Comparison of ENCODE assay signal across 8 mouse cellular contexts in genomic region chr7:120635362-120635781, GRCm38 (mm10). TPM values are rescaled to one million over a fixed set of nuclear protein-coding genes. Genes with fewer than 3 reads are reported as not detected.
DNase-seq lines count a peak whose midpoint lies in the region; ATAC-seq and TF ChIP-seq lines count a peak whose summit lies in the region.

No protein-coding gene starts in this region.

- H3K4me1 ChIP-seq in lung, adult 2 months (ENCODE audit: control insufficient read depth, insufficient read depth, low read length): peaks cover 8% of the 10 kb centered on the region
- peaks cover 20% of the 10 kb centered on the region for H3K4me1 ChIP-seq in embryonic facial prominence, embryonic 15.5 days
- peaks cover 18% of the 10 kb centered on the region for H3K4me1 ChIP-seq in limb, embryonic 12.5 days (replicated peaks)

- no peak for DNase-seq in lung, adult 2 months
- DNase-seq in lung, postnatal 10 days: no peak
- no peak for DNase-seq in cerebellum, postnatal 25 days
- no peak for DNase-seq in thymus, postnatal 36 days
- DNase-seq in layer of hippocampus, adult 8-10 months (ENCODE audit: low spot score in 2 of 2): no peak

- no peaks in the 10 kb centered on the region for H3K9me3 ChIP-seq in embryonic facial prominence, embryonic 15.5 days (replicated peaks)
- H3K9me3 ChIP-seq in limb, embryonic 12.5 days: no peaks in the 10 kb centered on the region

- H3K27ac ChIP-seq in embryonic facial prominence, embryonic 15.5 days (replicated peaks): peak overlapping the region; percentile 94
- H3K27ac ChIP-seq in limb, embryonic 12.5 days: peak overlapping the region; percentile 95

- ATAC-seq in embryonic facial prominence, embryonic 15.5 days (ENCODE audit: insufficient number of reproducible peaks, low FRiP score, low TSS enrichment, low read depth): peak; percentile 65; the same call in 1 of the 2 replicates
- ATAC-seq in limb, embryonic 12.5 days (ENCODE audit: insufficient number of reproducible peaks, insufficient read depth, low FRiP score, low TSS enrichment, low read depth): no peak; the same call in 1 of the 2 replicates
- peak; percentile 36; the same call in 1 of the 2 replicates for ATAC-seq in neutrophil, adult 5-6 weeks (ENCODE audit: extremely low read depth, insufficient number of reproducible peaks, low FRiP score, poor library complexity, severe bottlenecking)

- H3K36me3 ChIP-seq in embryonic facial prominence, embryonic 15.5 days: peaks cover 21% of the 10 kb centered on the region
- peaks cover 29% of the 10 kb centered on the region for H3K36me3 ChIP-seq in limb, embryonic 12.5 days

- H3K4me2 ChIP-seq in embryonic facial prominence, embryonic 15.5 days (replicated peaks): peak overlapping the region; percentile 75
- H3K4me2 ChIP-seq in limb, embryonic 12.5 days: peak overlapping the region; percentile 90

- no peaks in the 10 kb centered on the region for H3K27me3 ChIP-seq in embryonic facial prominence, embryonic 15.5 days
- H3K27me3 ChIP-seq in limb, embryonic 12.5 days: no peaks in the 10 kb centered on the region

- no peak for TF ChIP-seq POLR2A in lung, adult 2 months (IDR thresholded peaks at IDR 0.05; ENCODE audit: borderline replicate concordance, extremely low read depth, low read depth, low read length)

- no peak for TF ChIP-seq CTCF in lung, adult 2 months (IDR thresholded peaks at IDR 0.05; ENCODE audit: insufficient read depth, low read length)

- peak overlapping the region; percentile 87 for H3K9ac ChIP-seq in embryonic facial prominence, embryonic 15.5 days
- peak overlapping the region; percentile 88 for H3K9ac ChIP-seq in limb, embryonic 12.5 days (replicated peaks)

- peak overlapping the region; percentile 81 for H3K4me3 ChIP-seq in lung, adult 2 months (replicated peaks; ENCODE audit: extremely low read depth, low read depth, low read length)
- peak overlapping the region; percentile 94 for H3K4me3 ChIP-seq in embryonic facial prominence, embryonic 15.5 days (replicated peaks)
- H3K4me3 ChIP-seq in limb, embryonic 12.5 days (replicated peaks): peak overlapping the region; percentile 73

- WGBS in lung, adult 2 months: under 1% methylated on average over 32 of the region's 32 CpGs
- under 1% methylated on average over 32 of the region's 32 CpGs for WGBS in embryonic facial prominence, embryonic 15.5 days
- under 1% methylated on average over 32 of the region's 32 CpGs for WGBS in limb, embryonic 12.5 days

RNA-seq across cellular contexts. Expression of gene Uqcrc2, which starts 0.4 kb away (rescaled TPM):
- polyA plus RNA-seq in lung, adult 2 months (2012; rRNA removed): 28.5 and 53.0 TPM in 2 replicates
- 170 TPM in 2 replicates for polyA plus RNA-seq in embryonic facial prominence, embryonic 15.5 days (2015; fragmentation: Nextera tagmentation; extraction: Ambion mirVana)
- 181 and 186 TPM in 2 replicates for polyA plus RNA-seq in limb, embryonic 12.5 days (2016; fragmentation: Nextera tagmentation; extraction: Ambion mirVana)
- total RNA-seq in neutrophil, adult 5-6 weeks (2017): 57.0 and 57.1 TPM in 2 replicates
- 100 to 1,000 TPM; 237 to 257 (median 241) TPM for total RNA-seq in layer of hippocampus, adult 8-10 months (2022)

RNA-seq across cellular contexts. Expression of gene Pdzd9, which starts 34.8 kb away (rescaled TPM):
- not detected in 2 replicates for polyA plus RNA-seq in lung, adult 2 months (2012; rRNA removed)
- polyA plus RNA-seq in embryonic facial prominence, embryonic 15.5 days (2015; fragmentation: Nextera tagmentation; extraction: Ambion mirVana): 0.24 and 0.28 TPM in 2 replicates
- 0.37 and 0.49 TPM in 2 replicates for polyA plus RNA-seq in limb, embryonic 12.5 days (2016; fragmentation: Nextera tagmentation; extraction: Ambion mirVana)
- total RNA-seq in neutrophil, adult 5-6 weeks (2017): not detected in 2 replicates
- under 1 TPM in 1 of 4 experiments, not detected in 3; 0.31 TPM for total RNA-seq in layer of hippocampus, adult 8-10 months (2022)

RNA-seq across cellular contexts. Expression of gene Mosmo, which starts 42.0 kb away (rescaled TPM):
- polyA plus RNA-seq in lung, adult 2 months (2012; rRNA removed): 17.9 and 21.4 TPM in 2 replicates
- 11.6 and 12.1 TPM in 2 replicates for polyA plus RNA-seq in embryonic facial prominence, embryonic 15.5 days (2015; fragmentation: Nextera tagmentation; extraction: Ambion mirVana)
- 15.9 and 18.2 TPM in 2 replicates for polyA plus RNA-seq in limb, embryonic 12.5 days (2016; fragmentation: Nextera tagmentation; extraction: Ambion mirVana)
- 21.5 and 22.7 TPM in 2 replicates for total RNA-seq in neutrophil, adult 5-6 weeks (2017)
- total RNA-seq in layer of hippocampus, adult 8-10 months (2022): 10 to 100 TPM; 76.4 to 84.5 (median 78.2) TPM
